Mouse (Mus musculus): ENCODE measurements around the gene Prkcb.
A peak's percentile ranks its signal among the peaks of the same experiment; 100 is the strongest.
"Not testable (repeated sequence)": the region's sequence is repeated elsewhere in the genome, so short reads cannot be mapped to it uniquely, and the experiment has no call there.

Gene Prkcb

DNA sequence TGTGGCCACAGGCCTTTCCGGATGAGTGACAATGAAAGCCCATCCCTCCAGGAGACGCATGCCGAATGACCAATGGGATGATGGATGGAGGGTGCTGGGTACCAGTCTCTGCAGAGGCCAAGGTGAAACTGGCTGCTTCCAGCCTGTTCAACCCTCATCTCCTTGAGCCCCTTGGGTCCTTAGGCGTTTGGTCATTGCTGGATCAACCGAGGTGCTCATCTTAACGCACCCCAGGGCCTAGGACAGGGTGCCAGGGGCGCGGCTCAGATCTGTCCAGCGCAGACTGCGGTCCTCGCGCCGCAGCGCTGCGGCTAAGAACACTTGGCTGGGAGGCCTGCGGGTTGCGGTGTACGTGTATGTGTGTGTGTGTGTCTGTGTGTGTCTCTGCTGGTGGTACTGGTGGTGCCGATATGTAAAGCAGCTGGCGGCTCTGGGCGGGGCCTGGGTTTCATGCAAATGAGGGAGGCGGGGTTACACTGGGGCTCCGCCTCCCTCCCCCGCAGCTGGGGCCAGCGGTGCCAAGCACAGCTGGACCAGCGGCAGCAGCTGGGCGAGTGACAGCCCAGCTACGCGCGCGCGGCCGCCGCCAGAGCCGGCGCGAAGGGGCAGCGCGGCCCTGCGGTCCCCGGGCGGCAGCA is at the start of gene Prkcb:
TSS of gene Prkcb (plus strand) at position 147 of the 638 bp plus-strand sequence.
- peak; percentile 78 to 88 for DNase-seq (ENCODE audit: low spot score in 2 of 2)

DNA sequence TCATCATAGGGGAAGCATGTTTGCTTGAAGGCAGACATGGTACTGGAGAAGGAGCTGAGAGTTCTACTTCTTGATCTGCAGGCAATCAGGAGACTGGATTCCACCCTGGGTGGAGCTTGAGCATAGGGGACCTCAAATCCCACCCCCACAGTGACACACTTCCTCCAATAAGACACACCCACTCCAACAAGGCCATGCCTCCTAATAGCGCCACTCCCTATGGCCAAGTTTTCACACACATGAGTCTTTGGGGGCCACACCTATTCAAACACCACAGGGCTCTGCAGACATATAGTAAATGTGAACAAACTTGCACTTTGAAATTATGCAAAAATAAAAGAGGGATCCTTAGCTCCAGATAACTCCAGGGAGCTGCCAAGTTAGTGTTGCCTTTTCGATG is 49.6 kb upstream of the Prkcb start:
- no peak for DNase-seq (ENCODE audit: low spot score in 2 of 2)

DNA sequence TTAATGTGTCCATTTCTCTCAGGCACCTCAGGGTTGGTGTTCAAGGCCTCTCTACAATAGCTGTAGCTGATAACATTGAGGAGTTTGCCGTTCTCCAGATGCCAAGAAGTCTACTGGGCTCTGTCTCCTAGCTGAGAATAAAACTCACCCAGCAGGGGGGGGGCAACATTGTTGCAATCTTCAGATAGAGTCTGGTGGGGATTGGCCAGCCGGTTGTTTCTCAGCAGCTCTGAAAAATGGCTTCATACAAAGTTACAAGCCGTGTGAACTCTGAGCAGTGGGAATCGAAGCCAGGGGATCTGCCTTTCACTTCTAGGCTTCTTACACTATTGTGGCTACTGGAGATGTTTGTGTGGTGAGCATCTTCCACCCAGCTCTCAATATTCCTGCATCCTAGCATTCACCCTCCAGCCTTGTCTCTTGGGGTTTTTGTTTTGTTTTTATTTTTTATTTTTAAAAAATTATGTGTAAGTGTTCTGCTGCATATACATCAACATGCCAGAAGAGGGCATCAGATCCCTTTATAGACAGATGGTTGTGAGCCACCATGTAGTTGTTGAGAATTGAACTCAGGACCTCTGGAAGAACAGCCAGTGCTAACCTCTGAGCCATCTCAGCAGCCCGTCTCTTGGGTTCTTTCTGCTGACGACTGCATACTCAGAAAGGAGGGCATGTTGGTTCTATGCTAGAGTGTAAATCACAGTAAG is 48.0 kb upstream of the Prkcb start:
- DNase-seq (ENCODE audit: low spot score in 2 of 2): no peak

DNA sequence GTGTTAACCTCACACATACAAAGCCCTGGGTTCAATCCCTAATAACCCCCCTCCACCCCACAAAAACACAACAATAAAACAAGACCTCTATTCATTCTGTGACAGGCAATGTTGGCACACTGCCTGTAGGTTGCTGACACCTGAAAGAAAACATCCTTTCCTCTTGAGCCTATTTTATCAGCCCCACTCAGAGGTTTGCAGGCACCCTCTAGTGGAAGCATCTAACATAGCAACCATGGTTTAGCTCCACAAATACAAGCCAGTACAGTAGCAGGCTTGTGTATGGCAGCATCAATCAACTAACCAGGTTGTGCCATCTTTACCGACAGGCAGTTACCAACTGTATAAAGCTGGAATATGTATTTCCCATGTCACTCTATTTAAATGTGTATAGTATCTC is 46.3 kb upstream of the Prkcb start:
- peak; percentile 49 to 54 for DNase-seq (ENCODE audit: low spot score in 2 of 2)

DNA sequence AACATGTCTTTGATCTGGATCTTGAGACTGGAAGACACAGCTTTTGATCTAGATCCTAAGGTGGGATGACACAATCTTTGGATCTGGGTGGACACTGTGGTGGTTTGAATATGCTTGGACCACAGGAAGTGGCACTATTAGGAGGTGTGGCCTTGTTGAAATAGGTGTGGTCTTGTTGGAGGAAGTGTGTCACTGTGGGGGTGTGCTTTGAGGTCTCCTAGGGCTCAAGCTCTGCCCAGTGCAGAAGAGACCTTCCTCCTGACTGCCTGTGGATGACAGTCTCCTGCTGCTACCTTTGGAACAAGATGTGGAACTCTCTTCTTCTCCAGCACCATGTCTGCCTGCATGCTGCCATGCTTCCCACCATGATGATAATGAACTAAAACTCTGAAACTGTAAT is 45.8 kb upstream of the Prkcb start:
- not testable (repeated sequence) for DNase-seq (ENCODE audit: low spot score in 2 of 2)

DNA sequence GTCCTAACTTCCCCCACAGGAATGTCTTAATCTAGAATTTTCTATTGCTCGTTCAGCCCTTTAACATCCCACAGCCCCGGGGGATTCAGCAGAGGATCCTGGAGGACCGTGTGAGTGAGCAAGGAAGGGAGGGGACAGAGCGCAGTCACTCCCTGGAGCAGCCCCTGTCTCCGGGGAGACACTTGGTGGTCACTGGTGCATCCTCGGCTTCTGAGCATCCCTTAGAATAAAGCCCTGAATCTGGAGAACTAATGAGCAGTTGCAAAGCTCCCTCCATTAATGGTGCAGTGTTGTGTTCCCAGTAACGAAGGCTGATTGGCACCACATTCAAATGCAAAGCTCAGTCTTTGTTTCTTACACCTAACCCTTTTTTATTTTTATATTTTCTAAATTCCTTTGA is 44.4 kb upstream of the Prkcb start:
- no peak for DNase-seq (ENCODE audit: low spot score in 2 of 2)

DNA sequence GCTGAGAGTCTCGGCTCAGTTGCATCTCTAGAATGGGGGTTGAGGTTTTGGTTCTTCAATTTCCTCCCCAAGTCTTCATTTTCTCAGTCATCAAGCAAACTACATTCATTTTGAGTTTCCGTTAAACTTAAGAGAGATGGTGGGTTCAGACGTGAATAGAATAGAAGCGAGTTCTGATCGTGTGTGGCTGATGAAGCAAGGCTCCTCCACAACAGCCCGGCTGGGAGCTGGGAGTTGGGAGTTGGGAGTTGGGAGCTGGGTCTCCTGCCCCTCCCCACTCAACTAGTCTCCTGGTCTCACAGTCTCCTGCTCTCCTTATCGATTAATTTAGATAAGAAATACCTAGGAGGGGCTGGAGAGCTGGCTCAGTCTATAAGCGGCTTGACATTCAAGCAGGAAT is 44.0 kb upstream of the Prkcb start:
- no peak for DNase-seq (ENCODE audit: low spot score in 2 of 2)

DNA sequence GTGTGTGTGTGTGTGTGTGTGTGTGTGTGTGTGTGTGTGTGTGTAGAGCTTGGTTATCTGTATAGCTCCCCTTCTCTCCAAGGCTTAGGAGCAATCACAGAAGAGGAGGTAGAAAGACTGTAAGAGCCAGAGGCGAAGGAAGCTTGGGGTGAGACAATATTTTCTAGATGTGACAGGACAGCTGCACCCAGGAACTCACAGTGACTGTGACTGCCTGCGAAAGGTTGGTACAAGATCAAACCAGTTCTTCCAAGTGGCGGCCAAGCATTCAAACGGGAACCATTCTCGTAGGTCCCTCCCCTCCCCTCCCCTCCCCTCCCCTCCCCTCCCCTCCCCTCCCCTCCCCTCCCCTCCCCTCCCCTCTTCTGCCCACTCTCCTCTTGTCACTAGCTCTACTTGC is 42.6 kb upstream of the Prkcb start:
- DNase-seq (ENCODE audit: low spot score in 2 of 2): no peak

DNA sequence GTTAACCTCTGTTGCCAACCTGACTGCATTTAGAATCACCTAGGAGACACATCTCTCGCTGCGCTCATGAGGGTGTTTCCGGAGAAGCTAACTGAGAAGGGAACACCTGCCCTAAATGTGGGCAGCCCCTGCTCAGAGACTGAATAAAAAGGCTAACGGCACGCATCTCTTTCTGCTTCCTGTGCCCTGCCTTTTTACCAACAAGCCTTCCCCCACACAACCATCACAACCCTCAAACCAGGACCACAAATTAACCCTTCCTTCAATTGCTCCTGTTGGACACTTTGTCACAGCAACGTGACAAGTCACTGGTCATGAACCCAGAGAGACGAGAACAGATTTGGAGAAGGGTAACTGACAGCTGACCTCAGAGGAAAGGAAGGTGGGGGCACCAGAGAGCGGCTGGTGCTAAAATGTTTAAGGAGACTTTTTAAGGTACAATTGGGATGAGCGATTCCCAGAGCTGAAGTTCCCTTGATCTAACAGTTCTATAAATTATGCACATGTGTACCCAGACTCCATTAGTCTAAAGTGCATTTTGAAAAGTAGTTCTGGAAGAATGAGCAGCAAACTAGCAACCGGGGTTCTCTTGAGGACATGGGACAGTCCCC is 41.2 kb upstream of the Prkcb start:
- DNase-seq (ENCODE audit: low spot score in 2 of 2): no peak

DNA sequence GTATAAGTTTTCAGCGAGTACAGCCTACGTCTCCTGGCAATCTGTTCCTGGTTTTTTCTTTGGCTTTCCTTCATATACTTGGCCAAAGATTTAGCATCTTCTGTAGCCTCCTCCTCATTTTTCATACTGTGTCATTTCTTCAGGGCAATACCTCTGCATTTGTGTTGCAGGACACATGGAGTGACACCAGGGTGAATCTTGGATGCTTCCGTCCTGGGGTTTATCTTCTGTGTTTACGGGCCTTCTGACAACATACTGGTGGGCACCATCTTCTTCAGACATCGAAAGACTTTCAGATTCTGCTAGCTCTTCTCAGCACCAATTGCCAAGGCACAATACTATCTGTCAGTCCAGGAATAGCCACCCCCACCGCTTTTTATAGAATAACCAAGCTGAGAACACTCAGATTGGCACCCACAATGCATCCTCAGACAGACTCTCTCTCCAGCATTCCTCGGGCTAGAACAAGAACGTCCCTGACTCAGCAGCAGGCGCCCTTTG is 39.2 kb upstream of the Prkcb start:
- peak; percentile 63 to 65 for DNase-seq (ENCODE audit: low spot score in 2 of 2)

DNA sequence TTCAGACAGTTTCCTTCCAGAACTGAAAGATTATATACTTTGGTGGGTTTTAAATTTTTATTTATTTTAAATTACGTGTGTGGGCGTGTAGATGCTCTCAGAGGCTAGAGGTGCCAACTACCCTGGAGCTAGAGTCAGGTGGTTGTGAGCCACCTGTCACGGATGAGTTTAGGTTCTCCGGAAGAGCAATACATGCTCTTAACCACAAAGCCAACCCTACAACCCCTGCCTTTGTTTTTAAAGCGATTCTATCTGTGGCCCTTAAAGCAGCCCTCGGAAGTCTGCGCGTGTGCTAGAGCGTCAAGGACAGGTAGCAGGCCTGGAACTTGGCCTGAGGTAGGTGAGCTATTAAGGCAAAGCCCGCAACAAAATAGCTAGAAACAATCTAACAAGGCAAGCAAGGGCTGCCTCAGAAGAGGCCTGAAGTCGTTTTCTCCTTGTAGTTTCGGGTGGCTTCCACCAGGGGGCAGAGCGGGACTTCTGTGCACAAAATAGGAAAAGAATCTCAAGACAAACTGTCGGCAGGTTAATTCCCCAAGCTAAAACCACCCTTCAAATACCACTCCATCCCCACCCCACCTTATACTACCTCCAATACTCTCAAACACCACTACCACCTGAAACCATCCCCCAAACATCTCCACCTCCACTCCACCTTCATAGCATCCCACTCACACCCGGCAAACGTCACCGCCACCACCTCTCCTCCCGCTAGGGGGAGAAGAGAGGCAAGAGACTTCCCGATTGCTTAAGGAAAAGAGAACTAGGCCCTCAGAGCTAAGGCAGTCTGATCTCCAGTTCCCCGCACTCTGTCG is 37.1 kb upstream of the Prkcb start:
- peak; percentile 83 to 88 for DNase-seq (ENCODE audit: low spot score in 2 of 2)

DNA sequence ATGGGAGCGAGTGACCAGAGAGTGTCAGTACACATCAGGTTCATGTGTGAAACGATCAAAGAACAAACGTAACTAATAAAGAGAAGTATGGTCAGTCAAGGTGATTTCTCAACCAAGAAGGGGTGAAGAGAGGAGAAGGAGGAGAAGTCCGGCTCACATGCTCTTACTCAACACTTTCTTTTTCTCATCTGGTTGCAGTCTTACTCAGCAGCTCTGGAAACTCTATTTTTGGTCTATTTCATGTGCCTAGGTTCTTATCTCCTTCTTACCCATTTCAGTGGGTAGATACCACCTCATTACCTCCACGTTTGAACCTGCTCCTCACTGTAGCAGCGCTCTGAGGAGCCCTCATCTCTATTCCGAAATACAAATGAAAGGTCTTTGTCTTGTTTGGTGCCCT is 31.8 kb upstream of the Prkcb start:
- no peak for DNase-seq (ENCODE audit: low spot score in 2 of 2)

DNA sequence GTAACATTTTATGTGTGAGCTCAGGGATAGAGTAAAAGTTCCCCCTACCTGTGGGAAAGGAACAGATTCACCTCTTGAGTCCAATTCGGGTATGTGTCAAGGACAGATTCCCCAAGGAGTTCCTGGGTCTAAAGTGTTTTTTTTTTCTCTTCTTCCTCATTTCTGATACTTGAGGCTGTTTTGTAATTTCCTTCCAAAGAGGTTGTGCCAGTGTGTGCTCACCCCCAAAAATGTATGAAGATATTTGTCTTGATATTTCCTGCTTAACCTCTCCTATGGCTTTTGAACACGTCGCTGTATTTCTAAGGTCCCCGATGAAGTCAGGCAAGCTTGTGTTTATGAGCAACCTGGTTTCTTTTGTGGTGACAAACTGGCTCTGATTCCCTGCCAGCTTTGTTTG is 30.0 kb upstream of the Prkcb start:
- DNase-seq (ENCODE audit: low spot score in 2 of 2): no peak

DNA sequence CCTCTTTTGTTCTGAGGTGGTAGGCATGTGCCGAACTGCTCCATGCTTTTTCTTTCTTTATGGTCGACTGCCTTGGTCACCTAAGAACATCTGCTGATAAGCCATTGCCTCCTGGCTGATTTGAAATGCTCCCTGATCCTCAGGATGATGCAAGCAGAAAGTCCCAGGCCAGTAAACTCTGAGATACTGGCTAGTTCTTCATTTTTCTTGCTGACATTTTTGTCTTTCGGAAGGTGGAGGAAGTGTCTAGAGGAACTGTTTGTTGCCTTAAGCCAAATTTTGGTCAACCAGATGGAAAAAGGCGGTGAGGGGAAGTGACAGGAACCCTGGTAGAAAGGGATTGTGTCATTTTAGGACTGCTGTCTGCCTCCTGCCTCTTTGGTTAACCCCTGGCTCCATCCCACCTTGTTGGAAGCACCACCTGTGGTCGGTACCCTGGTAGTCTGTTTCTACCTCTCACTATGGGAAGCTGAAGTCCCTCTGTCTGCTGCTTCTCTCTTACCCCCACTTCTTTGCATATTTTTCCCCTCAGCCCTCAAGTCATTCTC is 28.4 kb upstream of the Prkcb start:
- no peak for DNase-seq (ENCODE audit: low spot score in 2 of 2)

DNA sequence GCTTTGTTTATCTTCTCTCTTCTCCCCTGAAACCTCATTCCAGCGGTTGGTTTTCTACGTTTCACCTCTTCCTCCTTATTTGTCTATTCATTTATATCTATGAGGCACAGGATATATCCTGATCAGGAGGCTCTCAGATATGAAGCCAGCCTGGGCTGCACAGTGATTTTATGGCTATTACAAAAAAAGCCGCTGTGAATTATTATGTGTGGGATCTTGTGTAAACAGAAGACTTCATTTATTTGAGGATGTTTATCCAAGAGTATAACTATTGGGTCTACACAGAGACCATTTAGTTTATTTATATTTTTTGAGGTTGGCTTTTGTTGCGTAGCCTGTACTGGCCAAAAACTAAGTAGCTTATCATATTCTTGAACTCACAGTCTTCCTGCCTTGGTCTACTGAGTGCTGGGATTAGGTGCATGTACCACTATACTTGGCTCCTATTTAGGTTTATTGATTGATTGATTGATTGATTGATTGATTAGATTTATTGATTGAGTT is 19.5 kb upstream of the Prkcb start:
- DNase-seq (ENCODE audit: low spot score in 2 of 2): no peak

DNA sequence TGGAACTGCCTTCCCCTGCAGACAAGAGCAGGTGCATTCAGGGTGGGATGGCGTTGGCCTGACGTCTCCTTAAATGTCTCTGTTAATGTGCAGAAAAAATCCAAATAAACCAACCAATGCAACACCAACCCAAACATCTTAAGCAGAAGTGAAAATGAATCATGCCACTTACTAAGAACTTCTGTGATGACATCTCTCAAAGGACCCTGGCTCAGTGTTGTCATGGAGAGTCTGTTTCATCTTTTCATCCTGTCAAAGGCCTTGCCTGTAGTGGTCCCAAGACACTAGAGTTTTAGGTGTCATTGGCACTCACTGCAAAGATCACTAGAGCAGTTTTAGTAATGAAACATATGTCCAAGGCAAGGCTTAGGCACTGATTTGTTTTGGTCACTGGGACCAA is 16.2 kb upstream of the Prkcb start:
- DNase-seq (ENCODE audit: low spot score in 2 of 2): no peak

DNA sequence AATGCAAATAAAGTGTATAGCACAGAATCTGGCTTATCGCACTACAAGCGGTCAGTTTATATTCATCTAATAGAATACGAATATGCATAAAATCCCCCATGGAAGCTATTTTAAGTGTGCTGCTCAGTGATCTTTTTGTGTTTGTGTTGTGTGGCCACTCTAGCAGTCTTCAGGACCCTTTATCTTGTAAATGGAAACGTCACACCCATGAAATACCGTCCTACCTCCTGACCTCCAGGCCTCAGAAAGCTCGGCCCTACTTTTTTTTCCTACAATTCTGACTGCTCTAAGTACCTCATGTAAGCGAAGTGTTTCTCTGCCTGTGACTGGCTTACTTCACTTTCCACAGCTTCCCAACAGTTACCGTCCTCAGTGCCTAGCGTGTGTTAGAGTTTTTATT is 9.0 kb upstream of the Prkcb start:
- no peak for DNase-seq (ENCODE audit: low spot score in 2 of 2)

DNA sequence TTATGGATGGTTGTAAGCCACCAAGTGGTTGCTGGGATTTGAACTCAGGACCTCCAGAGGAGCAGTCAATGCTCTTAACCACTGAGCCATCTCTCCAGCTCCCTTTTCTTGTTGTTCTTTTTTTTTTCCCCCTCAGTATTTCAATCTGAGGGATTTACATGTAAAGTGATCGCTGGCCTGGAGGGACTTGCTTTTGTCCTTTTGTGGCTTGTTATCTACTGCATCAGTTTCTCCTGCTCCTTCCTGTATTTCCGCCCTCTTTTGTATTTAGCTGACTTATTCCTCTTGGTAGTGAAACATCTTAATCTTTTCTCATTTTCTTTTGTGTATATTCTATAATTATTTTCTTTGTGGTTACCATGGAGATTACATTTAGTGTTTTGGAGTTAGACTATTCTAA is 8.2 kb upstream of the Prkcb start:
- DNase-seq (ENCODE audit: low spot score in 2 of 2): no peak

DNA sequence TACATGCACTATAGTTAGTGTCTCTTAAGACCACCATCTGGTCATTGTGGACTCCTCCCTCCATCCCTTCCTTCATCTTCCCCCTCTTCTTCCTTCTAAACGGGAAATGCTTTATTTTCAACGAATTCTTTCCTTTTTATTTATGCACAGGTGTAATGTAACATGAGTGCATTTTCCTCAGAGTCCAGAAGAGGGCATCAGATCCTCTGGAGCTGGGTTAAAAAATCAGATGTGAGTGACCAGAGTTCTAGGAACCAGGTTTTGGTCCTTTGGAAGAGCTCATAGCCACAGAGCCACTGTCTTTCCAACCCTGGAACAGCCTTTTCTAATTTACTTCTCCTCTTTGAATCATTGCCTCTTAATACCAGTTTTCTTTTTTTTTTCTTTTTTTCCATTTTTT is 6.0 kb upstream of the Prkcb start:
- DNase-seq (ENCODE audit: low spot score in 2 of 2): no peak

DNA sequence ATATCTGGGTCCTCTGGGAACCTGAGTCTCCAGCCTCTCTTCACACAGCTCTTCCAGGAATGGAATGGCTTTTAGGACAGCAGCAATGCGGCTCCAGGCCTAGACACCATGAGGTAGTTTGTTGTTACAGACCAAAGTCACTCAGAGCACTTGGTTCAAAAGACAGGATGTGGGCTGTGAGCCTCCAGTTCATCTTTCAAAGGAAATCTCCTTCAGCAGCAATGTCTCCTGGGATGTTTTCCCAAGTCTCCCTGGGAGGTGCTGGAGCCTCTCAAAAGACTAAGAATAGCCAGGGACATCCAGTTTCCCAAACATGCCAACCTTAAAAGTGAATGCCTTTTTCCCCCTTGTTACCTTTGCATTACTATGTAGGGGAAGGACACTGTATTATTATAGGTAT is 1.3 kb upstream of the Prkcb start:
- DNase-seq (ENCODE audit: low spot score in 2 of 2): no peak

DNA sequence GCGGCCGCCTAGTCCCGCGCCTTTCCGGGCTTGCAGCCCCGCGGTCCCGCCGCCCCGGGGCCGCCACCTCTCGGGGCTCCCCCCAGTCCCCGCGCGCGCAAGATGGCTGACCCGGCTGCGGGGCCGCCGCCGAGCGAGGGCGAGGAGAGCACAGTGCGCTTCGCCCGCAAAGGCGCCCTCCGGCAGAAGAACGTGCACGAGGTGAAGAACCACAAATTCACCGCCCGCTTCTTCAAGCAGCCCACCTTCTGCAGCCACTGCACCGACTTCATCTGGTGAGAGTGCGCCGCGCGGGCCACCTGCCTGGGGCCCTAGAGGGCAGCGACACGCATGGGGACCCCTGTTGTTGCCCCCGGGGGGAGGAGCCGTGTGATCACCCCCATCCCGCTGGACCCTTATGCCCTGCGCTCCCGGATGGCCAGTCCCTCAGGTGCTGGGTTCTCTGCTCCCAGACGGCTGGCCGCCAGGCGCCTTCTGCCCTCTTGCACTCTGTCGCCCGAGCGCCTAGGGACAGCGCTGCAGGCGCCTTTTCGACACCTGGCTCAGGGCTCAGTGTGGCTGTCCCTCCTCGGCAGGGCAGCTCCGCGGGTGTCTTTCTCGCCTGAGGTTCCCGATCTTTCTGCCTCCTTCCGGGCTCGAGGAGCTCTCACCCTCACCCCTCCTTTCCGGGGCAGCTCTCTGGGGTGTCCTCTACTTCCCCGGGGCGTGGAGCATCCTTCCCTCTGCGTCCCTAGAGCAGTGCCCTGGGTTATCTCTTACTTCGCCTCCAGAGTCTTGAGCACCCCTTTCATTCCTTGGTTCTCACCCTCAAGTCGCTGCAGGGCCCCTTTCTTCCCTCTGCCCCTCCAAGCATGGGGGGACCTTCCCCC is 926 bp downstream of the Prkcb start:
- peak; percentile 30 to 39 for DNase-seq (ENCODE audit: low spot score in 2 of 2)

Measured in right cerebral cortex, adult 2 months (tissue).